Mouse (Mus musculus): ENCODE measurements at regions not wholly inside any gene's neighbourhood (a gene's known extent, or its start where the extent isn't known, plus 50 kb on each side); places are given as distances from the start of the nearest gene placed in this dataset.

- no peak for DNase-seq (ENCODE audit: low read depth)
These were observed 294.7 kb upstream of the Cited2 start for GRCm38 (mm10) chr10:17428315-17428714.

GRCm38 (mm10) chr10:17431068-17431467 lies 291.9 kb upstream of the Cited2 start:
- no peak for DNase-seq (ENCODE audit: low read depth)

- no peak for DNase-seq (ENCODE audit: low read depth)
These were observed 288.9 kb upstream of the Cited2 start for GRCm38 (mm10) chr10:17434098-17434497.

GRCm38 (mm10) chr10:17450240-17450639 lies 272.8 kb upstream of the Cited2 start:
- no peak for DNase-seq (ENCODE audit: low read depth)

GRCm38 (mm10) chr10:17470880-17471279 lies 252.1 kb upstream of the Cited2 start:
- DNase-seq (ENCODE audit: low read depth): no peak

- DNase-seq (ENCODE audit: low read depth): no peak
These were observed 250.5 kb upstream of the Cited2 start for GRCm38 (mm10) chr10:17472536-17472935.

- DNase-seq (ENCODE audit: low read depth): no peak
These were observed 247.0 kb upstream of the Cited2 start for GRCm38 (mm10) chr10:17475976-17476375.

- peak; percentile 3 for DNase-seq (ENCODE audit: low read depth)
These were observed 246.3 kb upstream of the Cited2 start for GRCm38 (mm10) chr10:17476720-17477119.

- no peak for DNase-seq (ENCODE audit: low read depth)
These were observed 244.0 kb upstream of the Cited2 start for GRCm38 (mm10) chr10:17478761-17479632.

- DNase-seq (ENCODE audit: low read depth): no peak
These were observed 240.3 kb upstream of the Cited2 start for GRCm38 (mm10) chr10:17482751-17483150.

GRCm38 (mm10) chr10:17485049-17485449 lies 238.0 kb upstream of the Cited2 start:
- DNase-seq (ENCODE audit: low read depth): peak; percentile 6

GRCm38 (mm10) chr10:17485515-17485914 lies 237.5 kb upstream of the Cited2 start:
- no peak for DNase-seq (ENCODE audit: low read depth)

- no peak for DNase-seq (ENCODE audit: low read depth)
These were observed 237.0 kb upstream of the Cited2 start for GRCm38 (mm10) chr10:17486011-17486410.

- DNase-seq (ENCODE audit: low read depth): no peak
These were observed 235.6 kb upstream of the Cited2 start for GRCm38 (mm10) chr10:17487460-17487859.

- DNase-seq (ENCODE audit: low read depth): no peak
These were observed 231.3 kb upstream of the Cited2 start for GRCm38 (mm10) chr10:17491611-17492305.

- DNase-seq (ENCODE audit: low read depth): no peak
These were observed 229.9 kb upstream of the Cited2 start for GRCm38 (mm10) chr10:17493137-17493536.

GRCm38 (mm10) chr10:17496831-17497230 lies 226.2 kb upstream of the Cited2 start:
- DNase-seq (ENCODE audit: low read depth): no peak

- no peak for DNase-seq (ENCODE audit: low read depth)
These were observed 212.3 kb upstream of the Cited2 start for GRCm38 (mm10) chr10:17510626-17511193.

- DNase-seq (ENCODE audit: low read depth): no peak
These were observed 211.2 kb upstream of the Cited2 start for GRCm38 (mm10) chr10:17511779-17512335.

GRCm38 (mm10) chr10:17512487-17512886 lies 210.5 kb upstream of the Cited2 start:
- no peak for DNase-seq (ENCODE audit: low read depth)

GRCm38 (mm10) chr10:17513756-17514155 lies 209.3 kb upstream of the Cited2 start:
- DNase-seq (ENCODE audit: low read depth): no peak

GRCm38 (mm10) chr10:17516068-17516467 lies 206.9 kb upstream of the Cited2 start:
- no peak for DNase-seq (ENCODE audit: low read depth)

Measured in fibroblast of lung, adult 2 months (primary cell).